Mouse (Mus musculus) MEL (cell line): ENCODE results near the gene Unc13a. TPM values are rescaled to one million over a fixed set of nuclear protein-coding genes. Genes with fewer than 3 reads are reported as not detected.
A peak's percentile ranks its signal among the peaks of the same experiment; 100 is the strongest.

Source experiments
- DNase-seq: peaks from one replicate; pipeline ENCODE4 v3.0.0; 2011; ENCODE audit warnings: low read depth, low spot score
- H3K27ac ChIP-seq: 2 replicates; pipeline ENCODE4 v1.5.1; 2012; ENCODE audit warnings: low read depth, mild to moderate bottlenecking, control low read depth, low read length, moderate library complexity; ENCODE audit not compliant: control insufficient read depth
- H3K27me3 ChIP-seq, 2 experiments: fragments of 150-350 bp in 1 of 2; sonication (generic) in 1 of 2; 2 replicates each; pipeline ENCODE4 v1.6.1; 2012; ENCODE audit warnings: low read length in 2 of 2, mild to moderate bottlenecking in 2 of 2, improper control_type of control experiment in 1 of 2, moderate library complexity in 1 of 2; ENCODE audit not compliant: insufficient read depth in 2 of 2, control insufficient read depth in 1 of 2
- H3K36me3 ChIP-seq, 2 experiments: 2 replicates each; pipeline ENCODE4 v1.6.1; 2012 to 2014; ENCODE audit warnings: low read length in 2 of 2, improper control_type of control experiment in 1 of 2, inconsistent platforms in 1 of 2, mild to moderate bottlenecking in 1 of 2; ENCODE audit not compliant: insufficient read depth in 2 of 2, control insufficient read depth in 1 of 2
- H3K4me1 ChIP-seq, 2 experiments: fragments of 150-350 bp in 1 of 2; sonication (generic) in 1 of 2; 2 replicates each; pipeline ENCODE4 v1.6.1; 2012; ENCODE audit warnings: low read length in 2 of 2, improper control_type of control experiment in 1 of 2, mild to moderate bottlenecking in 1 of 2; ENCODE audit not compliant: insufficient read depth in 2 of 2, control insufficient read depth in 1 of 2
- H3K4me3 ChIP-seq, 2 experiments: fragments of 150-350 bp in 1 of 2; sonication (generic) in 1 of 2; 2 replicates each; pipeline ENCODE4 v1.5.1; 2012; ENCODE audit warnings: low read depth in 2 of 2, low read length in 2 of 2, mild to moderate bottlenecking in 2 of 2, moderate library complexity in 2 of 2, control low read depth in 1 of 2, improper control_type of control experiment in 1 of 2; ENCODE audit not compliant: control insufficient read depth in 1 of 2, insufficient read depth in 1 of 2
- H3K79me2 ChIP-seq: 2 replicates; pipeline ENCODE4 v1.6.1; 2012; ENCODE audit warnings: mild to moderate bottlenecking, low read length, moderate library complexity; ENCODE audit not compliant: control insufficient read depth, poor library complexity, insufficient read depth
- H3K9ac ChIP-seq: 2 replicates; pipeline ENCODE4 v1.6.1; 2012; ENCODE audit warnings: low read depth, mild to moderate bottlenecking, control low read depth, low read length, moderate library complexity; ENCODE audit not compliant: control insufficient read depth, poor library complexity, severe bottlenecking
- H3K9me3 ChIP-seq: fragments of 150-350 bp; sonication (generic); replicated peaks from 2 replicates; pipeline ENCODE4 v1.6.1; 2012; ENCODE audit warnings: mild to moderate bottlenecking, low read length, improper control_type of control experiment, moderate library complexity; ENCODE audit not compliant: insufficient read depth
- BHLHE40 ChIP-seq: IDR thresholded peaks from 2 replicates; pipeline ENCODE4 v1.6.1; 2012; ENCODE audit warnings: low read depth, mild to moderate bottlenecking, inconsistent platforms, low read length, improper control_type of control experiment, borderline replicate concordance
- CHD1 ChIP-seq: IDR thresholded peaks from 2 replicates; pipeline ENCODE4 v1.6.1; 2012; ENCODE audit warnings: low read depth, mild to moderate bottlenecking, inconsistent platforms, low read length, improper control_type of control experiment
- CHD2 ChIP-seq: IDR thresholded peaks from 2 replicates; pipeline ENCODE4 v1.6.1; 2011; ENCODE audit warnings: low read length, improper control_type of control experiment
- CTCF ChIP-seq, 3 experiments: IDR thresholded peaks in 2 of 3; conservative IDR thresholded peaks in 1 of 3; 2 replicates each; pipeline ENCODE4 v1.5.1; 2011 to 2012; ENCODE audit warnings: low read length in 3 of 3, low read depth in 2 of 3, mild to moderate bottlenecking in 2 of 3, improper control_type of control experiment in 1 of 3, inconsistent platforms in 1 of 3, mixed read lengths in 1 of 3, moderate library complexity in 1 of 3; ENCODE audit not compliant: control insufficient read depth in 1 of 3, insufficient read depth in 1 of 3, poor library complexity in 1 of 3, severe bottlenecking in 1 of 3
- E2F4 ChIP-seq: IDR thresholded peaks from 2 replicates; pipeline ENCODE4 v1.6.1; 2011; ENCODE audit warnings: low read depth, low read length, improper control_type of control experiment, borderline replicate concordance
- ELF1 ChIP-seq: IDR thresholded peaks from 2 replicates; pipeline ENCODE4 v1.6.1; 2014; ENCODE audit warnings: low read depth, mild to moderate bottlenecking, inconsistent platforms, low read length, improper control_type of control experiment, moderate library complexity
- EP300 ChIP-seq, 2 experiments: IDR thresholded peaks; 2 replicates each; pipeline ENCODE4 v1.6.1; 2011; ENCODE audit warnings: improper control_type of control experiment in 2 of 2, low read length in 2 of 2, low read depth in 1 of 2, mild to moderate bottlenecking in 1 of 2
- ETS1 ChIP-seq: IDR thresholded peaks from 2 replicates; pipeline ENCODE4 v1.6.1; 2012; ENCODE audit warnings: low read depth, mild to moderate bottlenecking, inconsistent platforms, low read length, improper control_type of control experiment, moderate library complexity
- GABPA ChIP-seq: IDR thresholded peaks from 2 replicates; pipeline ENCODE4 v1.6.1; 2012; ENCODE audit warnings: low read depth, mild to moderate bottlenecking, inconsistent platforms, low read length, improper control_type of control experiment, moderate library complexity
- GATA1 ChIP-seq: IDR thresholded peaks from 2 replicates; pipeline ENCODE4 v1.6.1; 2011; ENCODE audit warnings: low read depth, low read length, improper control_type of control experiment
- HCFC1 ChIP-seq: IDR thresholded peaks from 2 replicates; pipeline ENCODE4 v1.6.1; 2012; ENCODE audit warnings: low read depth, mild to moderate bottlenecking, inconsistent platforms, low read length, improper control_type of control experiment, moderate library complexity
- JUND ChIP-seq: IDR thresholded peaks from 2 replicates; pipeline ENCODE4 v1.6.1; 2011; ENCODE audit warnings: low read depth, mild to moderate bottlenecking, improper control_type of control experiment, low read length
- KAT2A ChIP-seq: conservative IDR thresholded peaks from 2 replicates; pipeline ENCODE4 v1.6.1; 2012; ENCODE audit warnings: low read depth, low read length, improper control_type of control experiment, inconsistent platforms
- MAFK ChIP-seq: IDR thresholded peaks from 2 replicates; pipeline ENCODE4 v1.6.1; 2011; ENCODE audit warnings: low read depth, mild to moderate bottlenecking, low read length, improper control_type of control experiment, borderline replicate concordance
- MAX ChIP-seq: IDR thresholded peaks from 2 replicates; pipeline ENCODE4 v1.6.1; 2011; ENCODE audit warnings: low read length, improper control_type of control experiment
- MAZ ChIP-seq: IDR thresholded peaks from 2 replicates; pipeline ENCODE4 v1.6.1; 2012; ENCODE audit warnings: low read depth, mild to moderate bottlenecking, inconsistent platforms, low read length, improper control_type of control experiment
- MEF2A ChIP-seq: IDR thresholded peaks from 2 replicates; pipeline ENCODE4 v1.6.1; 2014; ENCODE audit warnings: low read depth, mild to moderate bottlenecking, inconsistent platforms, low read length, improper control_type of control experiment; ENCODE audit not compliant: poor library complexity, insufficient replicate concordance, severe bottlenecking; ENCODE audit errors: extremely low read depth
- MXI1 ChIP-seq: IDR thresholded peaks from 2 replicates; pipeline ENCODE4 v1.6.1; 2011; ENCODE audit warnings: mild to moderate bottlenecking, low read depth, low read length, improper control_type of control experiment
- MYB ChIP-seq: IDR thresholded peaks from 2 replicates; pipeline ENCODE4 v1.6.1; 2011; ENCODE audit warnings: mild to moderate bottlenecking, low read depth, low read length, improper control_type of control experiment
- NELFE ChIP-seq: IDR thresholded peaks from 2 replicates; pipeline ENCODE4 v1.6.1; 2011; ENCODE audit warnings: low read depth, low read length, improper control_type of control experiment
- NRF1 ChIP-seq: IDR thresholded peaks from 2 replicates; pipeline ENCODE4 v1.6.1; 2014; ENCODE audit warnings: low read depth, mild to moderate bottlenecking, inconsistent platforms, low read length, improper control_type of control experiment, moderate library complexity; ENCODE audit not compliant: poor library complexity, insufficient read depth, severe bottlenecking
- POLR2A ChIP-seq, 2 experiments: IDR thresholded peaks; 2 replicates each; pipeline ENCODE4 v1.6.1; 2011 to 2012; ENCODE audit warnings: low read length in 2 of 2, mild to moderate bottlenecking in 2 of 2, control low read depth in 1 of 2, improper control_type of control experiment in 1 of 2, low read depth in 1 of 2, moderate library complexity in 1 of 2; ENCODE audit not compliant: control insufficient read depth in 1 of 2, insufficient read depth in 1 of 2, poor library complexity in 1 of 2
- POLR2AphosphoS2 ChIP-seq: IDR thresholded peaks from 2 replicates; pipeline ENCODE4 v1.6.1; 2011; ENCODE audit warnings: low read length, improper control_type of control experiment
- POLR2AphosphoS5 ChIP-seq: IDR thresholded peaks from 2 replicates; pipeline ENCODE4 v1.6.1; 2012; ENCODE audit warnings: low read depth, borderline replicate concordance, mild to moderate bottlenecking, inconsistent platforms, low read length, moderate library complexity, mixed read lengths
- RAD21 ChIP-seq: IDR thresholded peaks from 2 replicates; pipeline ENCODE4 v1.6.1; 2011; ENCODE audit warnings: mild to moderate bottlenecking, low read depth, low read length, improper control_type of control experiment
- RCOR1 ChIP-seq: IDR thresholded peaks from 2 replicates; pipeline ENCODE4 v1.6.1; 2012; ENCODE audit warnings: low read depth, mild to moderate bottlenecking, inconsistent platforms, low read length, improper control_type of control experiment
- SIN3A ChIP-seq: IDR thresholded peaks from 2 replicates; pipeline ENCODE4 v1.6.1; 2012; ENCODE audit warnings: low read length, improper control_type of control experiment, inconsistent platforms
- SMC3 ChIP-seq: IDR thresholded peaks from 2 replicates; pipeline ENCODE4 v1.6.1; 2011; ENCODE audit warnings: low read depth, low read length, improper control_type of control experiment
- TAL1 ChIP-seq: IDR thresholded peaks from 2 replicates; pipeline ENCODE4 v1.6.1; 2012; ENCODE audit warnings: mild to moderate bottlenecking, inconsistent platforms, low read length, moderate library complexity, mixed read lengths
- TBP ChIP-seq: IDR thresholded peaks from 2 replicates; pipeline ENCODE4 v1.8.0; 2011; ENCODE audit warnings: low read depth, low read length, improper control_type of control experiment
- TCF12 ChIP-seq: IDR thresholded peaks from 2 replicates; pipeline ENCODE4 v1.6.1; 2014; ENCODE audit warnings: low read depth, mild to moderate bottlenecking, inconsistent platforms, low read length, improper control_type of control experiment, moderate library complexity
- UBTF ChIP-seq: IDR thresholded peaks from 2 replicates; pipeline ENCODE4 v1.6.1; 2012; ENCODE audit warnings: low read depth, mild to moderate bottlenecking, inconsistent platforms, low read length, improper control_type of control experiment, moderate library complexity, borderline replicate concordance; ENCODE audit not compliant: insufficient read depth
- USF1 ChIP-seq: IDR thresholded peaks from 2 replicates; pipeline ENCODE4 v1.6.1; 2014; ENCODE audit warnings: low read depth, mild to moderate bottlenecking, inconsistent platforms, low read length, improper control_type of control experiment, moderate library complexity
- USF2 ChIP-seq, 2 experiments: IDR thresholded peaks; 2 replicates each; pipeline ENCODE4 v1.6.1; 2011 to 2012; ENCODE audit warnings: improper control_type of control experiment in 2 of 2, low read length in 2 of 2, borderline replicate concordance in 1 of 2, inconsistent platforms in 1 of 2, low read depth in 1 of 2, mild to moderate bottlenecking in 1 of 2; ENCODE audit not compliant: insufficient read depth in 1 of 2
- ZC3H11A ChIP-seq: IDR thresholded peaks from 2 replicates; pipeline ENCODE4 v1.6.1; 2012; ENCODE audit warnings: low read depth, mild to moderate bottlenecking, inconsistent platforms, low read length, improper control_type of control experiment
- ZNF384 ChIP-seq: IDR thresholded peaks from 2 replicates; pipeline ENCODE4 v1.6.1; 2012; ENCODE audit warnings: low read depth, mild to moderate bottlenecking, inconsistent platforms, low read length, improper control_type of control experiment
- polyA plus RNA-seq, 2 experiments: library from polyadenylated mRNA; stranded (reverse) in 1 of 2; unstranded in 1 of 2; fragments of >175 nt in 1 of 2; fragments of >200 nt in 1 of 2; gene quantifications; 2 replicates each; pipeline versions ENCODE4 v1.2.1 to v1.2.4; 2012; ENCODE audit warnings: low replicate concordance in 2 of 2, low read depth in 1 of 2; ENCODE audit not compliant: insufficient read length in 2 of 2, insufficient read depth in 1 of 2, missing spikeins in 1 of 2
- total RNA-seq: library from RNA; depleted of rRNA; stranded (reverse); fragments of 300-350 nt; gene quantifications from 2 replicates; pipeline ENCODE4 v1.2.3, GENCODE M21; 2012

Unc13a gene
- total and polyA plus RNA-seq, 3 experiments, result 0.81 to 3.6 TPM; not detected in 1

DNA sequence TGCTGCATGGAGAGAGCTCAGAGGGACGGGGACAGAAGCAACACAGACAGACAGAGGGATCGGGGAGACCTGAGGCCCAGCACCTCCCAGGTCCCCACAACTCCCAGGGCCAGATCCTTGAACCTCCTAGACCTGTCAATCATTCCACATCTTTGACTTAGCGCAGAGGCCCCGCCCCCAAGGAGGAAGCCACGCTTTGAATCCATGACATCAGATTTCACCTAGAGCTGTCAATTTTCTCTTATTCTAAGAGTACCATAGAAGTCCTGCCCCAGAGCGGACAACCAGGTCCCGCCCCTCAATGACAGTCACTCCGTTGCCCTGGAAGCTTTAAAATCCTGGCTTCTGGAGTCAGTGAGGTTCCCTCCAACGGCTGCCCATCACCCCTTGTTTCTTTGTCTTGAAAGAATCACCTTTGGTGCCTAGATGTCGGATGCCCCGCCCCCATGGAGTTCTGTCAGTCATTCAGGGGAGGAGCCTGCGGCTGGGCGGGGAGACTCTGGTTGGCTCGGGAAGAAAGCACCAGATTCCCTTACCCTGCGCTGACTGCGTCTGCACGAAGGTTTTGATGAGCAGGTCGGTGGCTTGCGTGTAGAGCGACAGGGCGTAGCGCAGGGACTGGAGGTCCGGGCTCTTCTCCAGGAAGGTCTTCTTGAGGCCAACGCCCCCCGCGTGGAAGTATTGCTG, 37.4 kb downstream of the Unc13a start:
- Histone ChIP-seq H3K4me3 (peak overlapping the region; percentile 53 to 83), H3K9ac (peak overlapping the region; percentile 50), H3K79me2 (no peaks in the 10 kb centered on the region; the same call in 1 of the 2 replicates), H3K36me3 (peaks cover 0 to 7% of the 10 kb centered on the region in 2 experiments; a peak in 2 of 4 replicates), H3K9me3 (no peaks in the 10 kb centered on the region), H3K27ac (no peak overlapping the region), H3K27me3 (no peaks in the 10 kb centered on the region), H3K4me1 (peaks cover 0 to 20% of the 10 kb centered on the region in 2 experiments; a peak in 1 of 4 replicates)
- DNase-seq, result peak; percentile 92
- TF ChIP-seq KAT2A (no peak), CHD2 (no peak), TCF12 (0 out of 2 replicates have a peak, but pooled peaks have one; percentile 4), ETS1 (no peak), MEF2A (no peak), EP300 (IDR thresholded peaks at IDR 0.05; ENCODE audit: low read depth in 1 of 2, low read length in 2 of 2) (no peak), USF1 (no peak), GABPA (no peak), ZNF384 (no peak), POLR2A (IDR thresholded peaks at IDR 0.05; ENCODE audit: control insufficient read depth in 1 of 2, insufficient read depth in 1 of 2, low read depth in 1 of 2, low read length in 2 of 2, poor library complexity in 1 of 2) (0 out of 4 replicates have a peak, but pooled peaks of 1 of the 2 experiments have one; percentile 2), NRF1 (peak; percentile 43; the same call in 1 of the 2 replicates), RCOR1 (no peak), TAL1 (no peak), MAFK (no peak), POLR2AphosphoS5 (no peak), ELF1 (no peak), MAZ (no peak; the same call in 1 of the 2 replicates), RAD21 (no peak), HCFC1 (peak; percentile 32; the same call in 1 of the 2 replicates), CTCF (IDR thresholded peaks at IDR 0.05 in 2 of 3, conservative IDR thresholded peaks at IDR 0.05 in 1 of 3; ENCODE audit: control insufficient read depth in 1 of 3, insufficient read depth in 1 of 3, low read depth in 2 of 3, low read length in 3 of 3, poor library complexity in 1 of 3, severe bottlenecking in 1 of 3) (no peak), ZC3H11A (no peak), SMC3 (0 out of 2 replicates have a peak, but pooled peaks have one; percentile 1), E2F4 (no peak), CHD1 (no peak), JUND (no peak), BHLHE40 (no peak), SIN3A (peak; percentile 75), POLR2AphosphoS2 (no peak), UBTF (no peak), GATA1 (no peak), MYB (no peak), NELFE (no peak), MXI1 (peak; percentile 72), TBP (no peak), MAX (no peak), USF2 (IDR thresholded peaks at IDR 0.05; ENCODE audit: borderline replicate concordance in 1 of 2, insufficient read depth in 1 of 2, low read depth in 1 of 2, low read length in 2 of 2) (no peak)
